Mouse (Mus musculus) Patski (cell line): Measurements from ENCODE around the gene B4galnt3. TPM values are rescaled to one million over a fixed set of nuclear protein-coding genes. Genes with fewer than 3 reads are reported as not detected.
A peak's percentile ranks its signal among the peaks of the same experiment; 100 is the strongest.

Experiments
- ATAC-seq: fragments of 100-300 bp; one replicate; pipeline ENCODE4 v1.8.0; 2021
- CTCF ChIA-PET: fragments of 350-600 bp; sonication (Branson Sonifier 250); formaldehyde crosslinking; loops from one replicate; lab custom pipeline; 2022; ENCODE audit warnings: inconsistent platforms; lab: Charles Lee
- POLR2A ChIA-PET: fragments of 350-600 bp; sonication (Branson Sonifier 250); formaldehyde crosslinking; loops from one replicate; lab custom pipeline; 2022; ENCODE audit warnings: antibody characterized with exemption, inconsistent platforms; lab: Charles Lee
- DNase-seq: peaks from one replicate; pipeline ENCODE4 v3.0.0-alpha.2; 2011; ENCODE audit warnings: low read depth, low spot score
- H3K27me3 ChIP-seq: fragments of 371-371 bp; one replicate; pipeline ENCODE4 v1.5.1; 2021
- CTCF ChIP-seq: fragments of 100-300 bp; IDR thresholded peaks from one replicate; pipeline ENCODE4 v1.5.1; 2021
- in situ Hi-C: fragments of 300-500 bp; cut with MboI; formaldehyde crosslinking; loops from 3 replicates; pipeline ENCODE4 v1.11.1; 2018; ENCODE audit warnings: low pct_unique_long_range_greater_than_20kb, mixed read lengths
- polyA plus RNA-seq: library from polyadenylated mRNA; unstranded; gene quantifications from one replicate; pipeline ENCODE4 v1.2.3, GENCODE M21; 2021

B4galnt3 gene
- polyA plus RNA-seq, 1 experiment from 2014 or later = 5.3 TPM

GRCm38 (mm10) chr6:120199638-120200394 is 94.5 kb downstream of the B4galnt3 start:
- no peaks in the 10 kb centered on the region for H3K27me3 ChIP-seq
- DNase-seq (no peak), ATAC-seq (no peak)
- ChIA-PET POLR2A (no interaction called here), CTCF (interaction anchor here (0.9 kb wide), 1 partner anchor 203 kb away, joined by 3 read pairs; no protein-coding TSS in a partner anchor)
- in situ Hi-C loops = loop anchor here (10.0 kb wide), 2 partner anchors 195 to 265 kb away; no protein-coding TSS in a partner anchor
- no peak for TF ChIP-seq CTCF

- in situ Hi-C loops = loop anchor here (10.0 kb wide), 2 partner anchors 193 to 263 kb away; no protein-coding TSS in a partner anchor
- peak; percentile 95 for TF ChIP-seq CTCF
- CTCF ChIA-PET = interaction anchor here (0.7 to 2.5 kb wide), 6 partner anchors 10 to 405 kb away, joined by 3 to 10 read pairs (median 4); no protein-coding TSS in a partner anchor
- POLR2A ChIA-PET = no interaction called here
- no peaks in the 10 kb centered on the region for H3K27me3 ChIP-seq
- DNase-seq (no peak), ATAC-seq (no peak)
These were observed 96.4 kb downstream of the B4galnt3 start for GRCm38 (mm10) chr6:120197964-120198363.

- CTCF ChIA-PET = interaction anchor here (0.7 to 2.5 kb wide), 6 partner anchors 10 to 262 kb away, joined by 3 to 10 read pairs (median 4); no protein-coding TSS in a partner anchor
- DNase-seq (no peak), ATAC-seq (no peak)
- in situ Hi-C loops = loop anchor here (10.0 kb wide), 2 partner anchors 192 to 262 kb away; no protein-coding TSS in a partner anchor
- POLR2A ChIA-PET = interaction anchor here (0.6 kb wide), 1 partner anchor 8 kb away, joined by 5 read pairs; no protein-coding TSS in a partner anchor
- H3K27me3 ChIP-seq = no peaks in the 10 kb centered on the region
- peak; percentile 69 for TF ChIP-seq CTCF
These were observed 97.5 kb downstream of the B4galnt3 start for GRCm38 (mm10) chr6:120196837-120197236.

GRCm38 (mm10) chr6:120194963-120195362 is 99.4 kb downstream of the B4galnt3 start:
- ChIA-PET CTCF (interaction anchor here (1.8 kb wide), 1 partner anchor 213 kb away, joined by 5 read pairs; no protein-coding TSS in a partner anchor), POLR2A (no interaction called here)
- ATAC-seq = no peak
- no peaks in the 10 kb centered on the region for H3K27me3 ChIP-seq
- DNase-seq = no peak
- no peak for TF ChIP-seq CTCF
- in situ Hi-C loops = loop anchor here (5.0 to 10.0 kb wide), 5 partner anchors 153 to 713 kb away; no protein-coding TSS in a partner anchor

- CTCF ChIA-PET = interaction anchor here (1.2 to 2.5 kb wide), 7 partner anchors 153 to 261 kb away, joined by 3 to 11 read pairs (median 3); no protein-coding TSS in a partner anchor
- ATAC-seq (no peak), DNase-seq (no peak)
- in situ Hi-C loops = loop anchor here (5.0 to 10.0 kb wide), 5 partner anchors 152 to 712 kb away; no protein-coding TSS in a partner anchor
- no peaks in the 10 kb centered on the region for H3K27me3 ChIP-seq
- no peak for TF ChIP-seq CTCF
- POLR2A ChIA-PET = interaction anchor here (0.6 to 0.8 kb wide), 2 partner anchors 116 to 261 kb away, joined by 3 read pairs; no protein-coding TSS in a partner anchor
These were observed 100.1 kb downstream of the B4galnt3 start for GRCm38 (mm10) chr6:120194305-120194704.

- TF ChIP-seq CTCF = no peak
- in situ Hi-C loops = loop anchor here (5.0 to 10.0 kb wide), 5 partner anchors 151 to 711 kb away; no protein-coding TSS in a partner anchor
- DNase-seq = no peak
- CTCF ChIA-PET = interaction anchor here (0.8 to 2.5 kb wide), 12 partner anchors 14 to 265 kb away, joined by 3 to 11 read pairs (median 4); no protein-coding TSS in a partner anchor
- POLR2A ChIA-PET = interaction anchor here (0.8 kb wide), 1 partner anchor 116 kb away, joined by 3 read pairs; no protein-coding TSS in a partner anchor
- no peak for ATAC-seq
- no peaks in the 10 kb centered on the region for H3K27me3 ChIP-seq
These were observed 100.6 kb downstream of the B4galnt3 start for GRCm38 (mm10) chr6:120193793-120194192.

- in situ Hi-C loops = loop anchor here (5.0 to 10.0 kb wide), 5 partner anchors 151 to 711 kb away; no protein-coding TSS in a partner anchor
- CTCF ChIA-PET = interaction anchor here (0.8 to 2.5 kb wide), 12 partner anchors 13 to 264 kb away, joined by 3 to 11 read pairs (median 4); no protein-coding TSS in a partner anchor
- ATAC-seq (peak; percentile 46), DNase-seq (no peak)
- POLR2A ChIA-PET = interaction anchor here (0.9 kb wide), 1 partner anchor 78 kb away, joined by 3 read pairs; no protein-coding TSS in a partner anchor
- H3K27me3 ChIP-seq = no peaks in the 10 kb centered on the region
- no peak for TF ChIP-seq CTCF
These were observed 101.2 kb downstream of the B4galnt3 start for GRCm38 (mm10) chr6:120193174-120193573.

GRCm38 (mm10) chr6:120192211-120192870 is 102.0 kb downstream of the B4galnt3 start:
- no peak for TF ChIP-seq CTCF
- POLR2A ChIA-PET = interaction anchor here (0.9 to 1.1 kb wide), 2 partner anchors 77 to 259 kb away, joined by 3 read pairs; no protein-coding TSS in a partner anchor
- ATAC-seq (peak; percentile 65), DNase-seq (no peak)
- in situ Hi-C loops = loop anchor here (5.0 to 10.0 kb wide), 5 partner anchors 150 to 710 kb away; no protein-coding TSS in a partner anchor
- no peaks in the 10 kb centered on the region for H3K27me3 ChIP-seq
- CTCF ChIA-PET = interaction anchor here (0.8 to 2.5 kb wide), 8 partner anchors 12 to 191 kb away, joined by 3 to 11 read pairs (median 4); no protein-coding TSS in a partner anchor
